Mouse (Mus musculus): Measurements from ENCODE around the gene Teddm1a. TPM values are rescaled to one million over a fixed set of nuclear protein-coding genes. Genes with fewer than 3 reads are reported as not detected.

Teddm1a gene
- polyA plus RNA-seq, 1 experiment from 2014 or later: not detected

DNA sequence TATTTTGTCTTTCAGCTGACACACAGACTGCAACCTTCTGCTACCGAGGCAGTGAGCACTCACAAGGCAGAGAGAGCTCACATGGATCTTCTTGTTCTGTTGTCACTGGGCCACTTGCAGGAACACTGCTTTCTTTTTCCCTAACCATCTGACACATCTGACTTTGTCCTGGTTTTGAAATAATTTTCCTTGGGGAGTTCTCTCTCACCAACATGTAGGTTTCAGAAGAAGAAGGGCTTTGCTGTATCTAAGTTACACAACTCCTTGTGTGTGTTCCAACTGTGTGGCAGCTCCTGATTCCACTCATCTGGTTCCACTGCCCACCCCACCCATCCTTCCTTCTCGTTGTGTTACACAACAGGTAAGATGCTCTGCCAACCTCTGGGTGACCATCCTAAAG lies 2.2 kb downstream of the Teddm1a start:
- ATAC-seq (ENCODE audit: insufficient number of reproducible peaks, insufficient read depth, low FRiP score, low TSS enrichment, low read depth): no peak
- H3K9ac ChIP-seq (replicated peaks): no peak overlapping the region
- H3K27me3 ChIP-seq: 0 out of 2 replicates have a peak, but pooled peaks cover 5% of the 10 kb centered on the region
- WGBS: 62% methylated on average over 2 of the region's 2 CpGs
- H3K27ac ChIP-seq: no peak overlapping the region
- no peaks in the 10 kb centered on the region for H3K9me3 ChIP-seq
- H3K4me2 ChIP-seq: no peak overlapping the region
- no peaks in the 10 kb centered on the region for H3K36me3 ChIP-seq
- peaks cover 12% of the 10 kb centered on the region; the same call in 1 of the 2 replicates for H3K4me1 ChIP-seq (replicated peaks)
- H3K4me3 ChIP-seq (replicated peaks): no peak overlapping the region

DNA sequence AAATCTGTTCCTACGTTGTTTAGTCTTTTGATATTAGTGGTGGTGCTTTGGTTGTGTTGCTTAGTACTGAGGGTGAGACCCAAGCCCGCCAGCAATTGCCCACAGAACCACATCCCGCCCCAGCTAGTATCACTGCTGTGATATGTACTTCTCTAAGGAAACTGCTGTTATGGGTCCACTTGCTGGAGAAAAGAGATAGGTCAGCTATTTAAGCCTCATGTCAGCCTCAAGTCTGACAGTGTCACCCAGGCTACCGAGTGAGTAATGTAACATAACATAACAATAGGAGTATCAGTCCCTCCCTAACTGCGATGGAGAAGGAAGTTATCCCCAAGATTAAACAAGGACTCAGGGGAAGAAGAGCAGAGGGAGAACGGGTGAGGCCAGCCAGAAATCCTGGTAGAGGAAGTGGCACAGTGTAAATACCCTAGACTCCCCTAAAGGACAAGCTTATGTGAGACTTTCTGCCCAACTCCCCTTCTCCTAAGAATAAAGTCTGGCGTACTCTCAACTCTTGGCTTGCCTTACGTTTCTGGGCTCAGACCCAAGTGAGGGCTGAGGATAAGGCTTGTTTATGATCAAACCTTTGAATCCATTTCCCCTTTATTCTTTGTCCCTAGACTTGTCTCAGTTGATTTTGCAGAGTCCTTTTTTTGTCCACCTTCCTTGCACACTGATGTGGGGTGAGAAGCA lies 2.8 kb downstream of the Teddm1a start:
- 0 out of 2 replicates have a peak, but pooled peaks cover 5% of the 10 kb centered on the region for H3K27me3 ChIP-seq
- no peak overlapping the region for H3K9ac ChIP-seq (replicated peaks)
- no peak for ATAC-seq (ENCODE audit: insufficient number of reproducible peaks, insufficient read depth, low FRiP score, low TSS enrichment, low read depth)
- 60% methylated on average over 8 of the region's 8 CpGs for WGBS
- peaks cover 9% of the 10 kb centered on the region; the same call in 1 of the 2 replicates for H3K4me1 ChIP-seq (replicated peaks)
- H3K4me2 ChIP-seq: no peak overlapping the region
- no peak overlapping the region for H3K4me3 ChIP-seq (replicated peaks)
- H3K9me3 ChIP-seq: no peaks in the 10 kb centered on the region
- H3K36me3 ChIP-seq: no peaks in the 10 kb centered on the region
- H3K27ac ChIP-seq: no peak overlapping the region

DNA sequence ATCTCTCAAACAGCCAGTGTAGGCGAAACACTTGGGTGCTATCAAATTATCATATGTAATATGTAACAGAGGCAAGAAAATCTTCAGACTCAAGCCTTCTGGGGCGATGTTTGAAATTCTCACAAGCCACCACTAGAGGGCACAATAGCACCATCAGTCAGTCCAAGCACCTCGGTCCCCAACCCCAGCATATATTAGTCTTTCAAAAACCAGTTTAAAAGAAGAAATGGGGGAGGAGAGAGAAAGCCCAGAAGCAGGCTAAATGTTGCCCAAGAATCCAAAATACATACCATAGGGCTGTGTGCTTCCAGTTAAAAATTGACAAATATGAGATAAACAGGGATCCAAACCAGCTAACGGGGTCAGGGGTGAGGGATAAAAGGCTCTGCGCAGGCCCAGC lies 3.4 kb downstream of the Teddm1a start:
- Histone ChIP-seq H3K9ac (replicated peaks) (no peak overlapping the region), H3K9me3 (no peaks in the 10 kb centered on the region), H3K4me2 (no peak overlapping the region), H3K4me3 (replicated peaks) (no peak overlapping the region), H3K4me1 (replicated peaks) (peaks cover 8% of the 10 kb centered on the region; the same call in 1 of the 2 replicates), H3K27me3 (0 out of 2 replicates have a peak, but pooled peaks cover 5% of the 10 kb centered on the region), H3K36me3 (no peaks in the 10 kb centered on the region), H3K27ac (no peak overlapping the region)
- ATAC-seq (ENCODE audit: insufficient number of reproducible peaks, insufficient read depth, low FRiP score, low TSS enrichment, low read depth): no peak
- WGBS: 42% methylated on average over 5 of the region's 5 CpGs

DNA sequence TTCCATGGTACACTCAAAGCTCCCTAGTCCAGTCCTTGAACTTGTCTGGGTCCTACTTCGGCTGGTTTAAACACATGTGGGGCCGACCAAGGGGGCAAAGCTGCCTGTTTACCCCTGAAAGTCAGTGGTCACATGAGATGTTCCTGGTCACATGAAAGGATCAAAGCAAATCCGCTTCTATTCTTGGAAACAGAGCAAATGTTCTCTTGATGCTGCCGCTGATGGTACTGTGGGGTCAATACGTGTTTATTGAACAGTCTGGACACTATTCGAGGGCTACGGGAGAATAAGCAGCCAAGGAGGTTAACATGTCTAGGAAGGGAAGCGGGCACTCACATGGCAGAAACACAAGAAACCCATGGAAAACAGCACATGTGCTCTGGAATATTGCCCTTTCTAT lies 5.7 kb downstream of the Teddm1a start:
- H3K4me2 ChIP-seq: no peak overlapping the region
- WGBS: 81% methylated on average over 8 of the region's 8 CpGs
- H3K9ac ChIP-seq (replicated peaks): no peak overlapping the region
- peaks cover 15% of the 10 kb centered on the region for H3K4me1 ChIP-seq (replicated peaks)
- 0 out of 2 replicates have a peak, but pooled peaks cover 5% of the 10 kb centered on the region for H3K27me3 ChIP-seq
- H3K9me3 ChIP-seq: no peaks in the 10 kb centered on the region
- no peak overlapping the region for H3K27ac ChIP-seq
- H3K4me3 ChIP-seq (replicated peaks): no peak overlapping the region
- no peak for ATAC-seq (ENCODE audit: insufficient number of reproducible peaks, insufficient read depth, low FRiP score, low TSS enrichment, low read depth)
- H3K36me3 ChIP-seq: no peaks in the 10 kb centered on the region

DNA sequence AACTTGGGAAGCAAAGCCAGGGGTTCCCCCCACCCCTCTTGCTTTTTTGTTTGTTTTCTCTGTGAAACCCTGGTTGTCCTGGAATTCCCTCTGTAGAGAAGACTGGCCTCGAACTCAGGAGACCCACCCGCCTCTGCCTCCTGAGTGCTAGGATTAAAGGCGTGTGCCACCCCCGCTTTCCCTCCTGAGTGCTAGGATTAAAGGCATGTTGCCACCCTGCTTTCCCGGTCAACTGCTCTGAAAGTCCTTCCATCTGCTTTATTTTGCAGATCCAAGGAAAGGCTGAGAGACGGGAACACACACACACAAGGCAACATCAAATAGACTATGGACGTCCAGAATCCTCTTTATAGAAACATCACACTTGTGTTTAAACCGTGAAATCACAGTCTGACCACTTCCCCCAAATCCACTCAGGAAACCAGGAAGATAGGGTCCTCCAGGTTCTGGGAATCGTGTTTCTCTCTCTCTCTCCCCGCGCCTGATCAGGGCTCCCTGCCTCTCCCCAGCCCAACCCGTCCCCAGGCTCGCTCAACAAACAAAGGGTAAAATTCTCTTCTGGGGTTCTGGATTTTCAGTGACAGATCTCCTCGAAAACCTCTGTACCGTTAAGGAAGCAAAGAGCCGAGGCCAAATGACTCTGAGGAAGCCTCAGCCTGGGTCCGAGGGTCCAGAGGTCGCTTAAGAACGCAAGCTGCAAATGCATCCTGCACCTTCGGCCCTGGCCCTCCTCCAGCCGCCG lies 7.6 kb downstream of the Teddm1a start:
- no peaks in the 10 kb centered on the region for H3K9me3 ChIP-seq
- WGBS: 19% methylated on average over 22 of the region's 22 CpGs
- peak overlapping the region; percentile 63 for H3K9ac ChIP-seq (replicated peaks)
- peaks cover 22% of the 10 kb centered on the region for H3K4me1 ChIP-seq (replicated peaks)
- peak overlapping the region; percentile 87 for H3K4me3 ChIP-seq (replicated peaks)
- peak overlapping the region; percentile 81 for H3K4me2 ChIP-seq
- peaks cover 17% of the 10 kb centered on the region for H3K36me3 ChIP-seq
- peak; percentile 45; the same call in 1 of the 2 replicates for ATAC-seq (ENCODE audit: insufficient number of reproducible peaks, insufficient read depth, low FRiP score, low TSS enrichment, low read depth)
- H3K27ac ChIP-seq: peak overlapping the region; percentile 97
- 0 out of 2 replicates have a peak, but pooled peaks cover 2% of the 10 kb centered on the region for H3K27me3 ChIP-seq

DNA sequence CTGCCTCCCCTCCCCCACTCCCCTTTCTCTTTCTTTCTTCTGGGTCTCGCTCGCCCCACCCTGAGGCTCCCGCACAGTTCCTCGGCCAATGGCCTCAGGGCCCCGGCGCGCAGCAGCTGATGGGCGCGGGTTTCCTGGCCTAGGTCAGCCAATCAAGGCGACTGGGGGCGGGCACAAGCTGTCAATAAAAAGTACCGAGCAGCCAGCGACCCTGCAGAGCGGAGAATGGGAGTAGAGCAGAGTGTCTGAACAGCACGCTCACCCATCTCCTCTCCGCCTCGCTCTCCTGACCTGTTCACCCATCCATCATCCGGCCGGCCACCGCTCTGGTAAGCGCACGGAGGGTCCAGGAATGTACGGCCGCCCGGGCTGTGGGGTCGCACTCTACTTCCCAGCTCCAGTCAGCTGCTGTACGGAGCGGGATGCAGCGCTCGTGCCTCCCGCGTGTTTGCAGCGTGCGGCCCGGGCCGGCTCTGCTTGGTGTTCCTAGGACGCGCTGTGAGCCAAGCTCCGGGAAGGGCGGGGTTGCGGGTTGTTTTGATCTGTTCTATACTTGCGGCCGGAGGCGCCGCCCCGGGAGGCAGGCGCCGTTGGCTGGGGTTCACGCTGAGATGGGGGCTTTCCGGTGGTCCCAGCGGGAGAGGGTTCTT lies 8.3 kb downstream of the Teddm1a start, which contains the start of the genes Glul and Teddm2:
TSS of gene Glul (plus strand) at position 214 of the 650 bp plus-strand sequence.
TSS of gene Teddm2 (minus strand) at position 498 of the 650 bp plus-strand sequence.
- under 1% methylated on average over 50 of the region's 51 CpGs for WGBS
- Histone ChIP-seq H3K4me1 (replicated peaks) (peaks cover 22% of the 10 kb centered on the region), H3K9ac (replicated peaks) (peak within 1 kb of the TSS; percentile 90), H3K36me3 (peaks cover 23% of the 10 kb centered on the region), H3K4me3 (replicated peaks) (peak within 1 kb of the TSS; percentile 87), H3K9me3 (no peaks in the 10 kb centered on the region), H3K27me3 (no peaks in the 10 kb centered on the region), H3K27ac (peak within 1 kb of the TSS; percentile 97), H3K4me2 (peak within 1 kb of the TSS; percentile 81)
- ATAC-seq (ENCODE audit: insufficient number of reproducible peaks, insufficient read depth, low FRiP score, low TSS enrichment, low read depth): peak; percentile 97

DNA sequence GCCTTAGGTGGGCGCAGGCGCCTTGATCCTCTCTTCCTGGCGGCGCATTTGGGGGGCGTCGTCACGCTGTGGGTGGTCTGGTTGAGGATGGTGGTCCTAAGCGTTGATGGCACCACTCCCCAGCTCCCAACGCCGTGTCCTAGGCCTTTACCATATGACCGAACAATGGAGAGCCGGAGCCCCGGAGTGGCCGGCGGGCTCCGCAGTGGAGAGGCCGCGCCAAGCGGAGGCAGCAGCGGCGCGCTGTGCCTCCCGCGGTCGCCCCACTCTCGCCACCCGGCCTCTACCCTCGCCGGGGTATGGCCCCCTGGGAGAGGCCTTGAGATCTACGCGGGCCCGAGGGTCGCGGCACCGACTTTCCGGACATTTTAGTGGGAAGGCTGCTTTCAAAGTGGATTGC lies 8.8 kb downstream of the Teddm1a start:
- peak overlapping the region; percentile 81 for H3K4me2 ChIP-seq
- peak overlapping the region; percentile 87 for H3K4me3 ChIP-seq (replicated peaks)
- under 1% methylated on average over 35 of the region's 36 CpGs for WGBS
- no peaks in the 10 kb centered on the region for H3K9me3 ChIP-seq
- no peaks in the 10 kb centered on the region for H3K27me3 ChIP-seq
- peaks cover 18% of the 10 kb centered on the region for H3K4me1 ChIP-seq (replicated peaks)
- peaks cover 29% of the 10 kb centered on the region for H3K36me3 ChIP-seq
- ATAC-seq (ENCODE audit: insufficient number of reproducible peaks, insufficient read depth, low FRiP score, low TSS enrichment, low read depth): peak; percentile 12
- peak overlapping the region; percentile 97 for H3K27ac ChIP-seq
- peak overlapping the region; percentile 90 for H3K9ac ChIP-seq (replicated peaks)

DNA sequence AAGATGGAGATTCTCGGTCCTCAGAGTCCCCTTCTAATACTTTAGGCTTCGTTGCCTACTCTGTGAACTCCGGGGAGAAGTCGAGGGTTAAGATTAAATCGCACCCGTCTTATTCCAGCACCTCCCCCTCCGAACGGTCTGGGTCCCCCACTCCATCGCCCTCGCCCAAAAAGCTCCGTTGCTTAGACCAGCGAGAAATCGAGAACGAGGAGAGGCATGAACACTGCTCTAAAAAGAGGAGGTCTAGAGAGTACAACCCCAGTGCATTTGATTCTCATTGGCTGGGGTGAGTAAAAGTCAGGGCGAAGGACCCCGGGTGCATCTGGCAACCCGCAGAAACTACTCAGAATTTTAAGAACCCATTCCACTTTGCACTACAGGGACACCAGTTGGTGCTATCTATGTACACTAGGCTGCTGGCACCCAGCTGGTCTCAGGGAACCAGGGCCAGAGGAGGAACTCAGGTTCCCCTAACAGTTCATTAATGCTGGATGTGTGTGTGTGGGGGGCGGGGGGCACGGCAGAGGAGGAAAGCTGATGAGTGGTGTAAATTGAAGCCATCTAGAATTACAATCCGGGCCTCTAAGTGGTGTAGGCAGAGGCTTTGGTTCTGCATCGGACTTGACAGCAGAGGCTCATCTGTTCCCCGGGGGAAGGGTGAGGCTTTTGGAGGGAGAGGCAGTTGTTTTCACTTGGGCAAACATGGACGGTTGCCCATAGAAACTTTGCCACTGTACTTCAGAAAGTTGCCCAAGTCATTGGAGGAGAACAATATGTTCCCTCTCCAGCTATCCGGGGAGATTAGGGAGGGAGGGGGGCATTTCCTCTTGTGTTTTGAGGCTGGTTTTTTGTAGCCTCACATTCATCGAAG lies 9.6 kb downstream of the Teddm1a start:
- Histone ChIP-seq H3K27ac (peak overlapping the region; percentile 97), H3K27me3 (no peaks in the 10 kb centered on the region), H3K36me3 (peaks cover 36% of the 10 kb centered on the region), H3K4me1 (replicated peaks) (peaks cover 16% of the 10 kb centered on the region), H3K9ac (replicated peaks) (peak overlapping the region; percentile 90), H3K4me3 (replicated peaks) (peak overlapping the region; percentile 87), H3K9me3 (no peaks in the 10 kb centered on the region), H3K4me2 (peak overlapping the region; percentile 81)
- 2% methylated on average over 25 of the region's 25 CpGs for WGBS
- ATAC-seq (ENCODE audit: insufficient number of reproducible peaks, insufficient read depth, low FRiP score, low TSS enrichment, low read depth): no peak

DNA sequence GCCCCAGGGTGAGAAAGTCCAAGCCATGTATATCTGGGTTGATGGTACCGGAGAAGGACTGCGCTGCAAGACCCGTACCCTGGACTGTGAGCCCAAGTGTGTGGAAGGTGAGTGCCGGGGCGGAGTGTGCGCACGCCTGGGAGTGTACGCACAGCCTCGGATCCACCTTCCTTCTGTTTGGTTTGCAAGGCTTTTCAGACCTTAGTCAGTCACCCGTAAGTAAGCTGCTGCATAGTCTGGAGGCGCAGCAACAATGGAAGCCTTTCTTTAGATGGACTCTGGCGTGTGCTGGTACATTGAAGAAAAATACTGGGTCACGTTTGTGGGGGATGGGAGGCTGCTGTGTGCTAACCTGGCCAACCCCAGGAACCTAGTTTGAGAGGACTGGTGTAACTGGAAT lies 11.5 kb downstream of the Teddm1a start:
- H3K9ac ChIP-seq (replicated peaks): no peak overlapping the region
- H3K36me3 ChIP-seq: peaks cover 55% of the 10 kb centered on the region
- H3K9me3 ChIP-seq: no peaks in the 10 kb centered on the region
- no peak for ATAC-seq (ENCODE audit: insufficient number of reproducible peaks, insufficient read depth, low FRiP score, low TSS enrichment, low read depth)
- H3K27me3 ChIP-seq: no peaks in the 10 kb centered on the region
- H3K4me2 ChIP-seq: no peak overlapping the region
- H3K4me3 ChIP-seq (replicated peaks): no peak overlapping the region
- H3K4me1 ChIP-seq (replicated peaks): peaks cover 16% of the 10 kb centered on the region
- 0 out of 2 replicates have a peak overlapping the region, but pooled peaks have one; percentile 14 for H3K27ac ChIP-seq
- WGBS: 91% methylated on average over 13 of the region's 13 CpGs

DNA sequence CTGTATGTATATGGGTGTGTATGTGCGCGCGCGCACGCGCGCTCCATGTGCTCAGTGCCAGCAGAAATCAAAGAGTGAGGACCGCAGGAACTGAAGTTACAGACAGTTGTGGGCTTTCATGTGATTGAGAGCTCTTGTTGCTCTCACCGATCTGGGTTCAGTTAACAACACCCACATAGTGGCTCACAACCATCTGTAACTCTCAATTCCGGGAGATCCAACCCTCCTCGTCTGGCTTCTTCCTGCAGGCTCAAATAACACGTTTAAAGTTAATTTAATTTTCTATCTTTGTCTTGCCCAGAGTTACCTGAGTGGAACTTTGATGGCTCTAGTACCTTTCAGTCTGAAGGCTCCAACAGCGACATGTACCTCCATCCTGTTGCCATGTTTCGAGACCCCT lies 12.7 kb downstream of the Teddm1a start:
- H3K27me3 ChIP-seq: no peaks in the 10 kb centered on the region

More for the DNA sequence above, 12.7 kb downstream of the Teddm1a start:
- WGBS: 93% methylated on average over 14 of the region's 14 CpGs
- Histone ChIP-seq H3K4me1 (replicated peaks) (peaks cover 16% of the 10 kb centered on the region), H3K4me2 (no peak overlapping the region), H3K27ac (no peak overlapping the region), H3K9me3 (no peaks in the 10 kb centered on the region), H3K4me3 (replicated peaks) (no peak overlapping the region), H3K9ac (replicated peaks) (no peak overlapping the region), H3K36me3 (peaks cover 67% of the 10 kb centered on the region)
- ATAC-seq (ENCODE audit: insufficient number of reproducible peaks, insufficient read depth, low FRiP score, low TSS enrichment, low read depth): no peak

Measured in limb, embryonic 12.5 days (tissue).